19 mouse cellular contexts compared by ENCODE assay signal in the genomic region with DNA sequence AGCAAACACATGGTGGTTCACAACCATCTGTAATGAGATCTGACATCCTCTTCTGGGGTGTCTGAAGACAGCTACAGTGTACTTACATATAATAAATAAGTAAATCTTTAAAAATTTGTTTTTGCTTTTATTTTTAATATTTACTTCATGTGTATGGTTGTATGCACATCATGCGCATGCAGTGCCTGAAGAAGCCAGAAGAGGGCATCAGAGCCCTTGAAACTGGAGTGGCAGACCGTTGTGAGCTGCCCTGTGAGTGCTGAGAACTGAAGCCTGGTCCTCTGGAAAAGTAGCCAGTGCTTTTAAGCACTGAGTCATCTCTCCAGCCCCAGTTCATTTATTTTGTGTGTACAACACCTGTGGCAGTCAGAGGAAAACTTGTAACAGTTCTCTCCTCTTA. TPM values are rescaled to one million over a fixed set of nuclear protein-coding genes. Genes with fewer than 3 reads are reported as not detected.
DNase-seq lines count a peak whose midpoint lies in the region; ATAC-seq and TF ChIP-seq lines count a peak whose summit lies in the region.
"Had no signal": no experiment of that assay in that cellular context is flagged by ENCODE, and none has a peak within 500 bp of the region (broad histone marks: within the 10 kb centered on the region; RNA-seq: fewer than 3 reads in every experiment).

No protein-coding gene starts in this region.

- no peaks in the 10 kb centered on the region for H3K36me3 ChIP-seq in E14TG2a.4 (ENCODE audit: insufficient read depth, low read length)
- no peaks in the 10 kb centered on the region for H3K36me3 ChIP-seq in midbrain, embryonic 11.5 days (ENCODE audit: control insufficient read depth, insufficient read depth, low read length)
- H3K36me3 ChIP-seq: forebrain, embryonic 10.5 days; hindbrain, embryonic 15.5 days; liver, embryonic 15.5 days; midbrain, embryonic 10.5 days; stomach, embryonic 15.5 days had no signal

- 89% methylated on average over 2 of the region's 2 CpGs for WGBS in midbrain, embryonic 11.5 days

- peak; percentile 32; the same call in 1 of the 2 replicates for TF ChIP-seq CTCF in gastrocnemius, adult 2 months (IDR thresholded peaks at IDR 0.05)
- TF ChIP-seq CTCF in left cerebral cortex, adult 2 months (IDR thresholded peaks at IDR 0.05) = peak; percentile 19
- TF ChIP-seq CTCF in E14TG2a.4 (conservative IDR thresholded peaks at IDR 0.05; ENCODE audit: low read length) = peak; percentile 60
- TF ChIP-seq CTCF in brain, embryonic 14.5 days (IDR thresholded peaks at IDR 0.05; ENCODE audit: borderline replicate concordance, extremely low read depth, insufficient read depth, insufficient read length) = peak; percentile 10; the same call in 1 of the 2 replicates

- DNase-seq in gastrocnemius, adult 2 months = no peak
- DNase-seq in gastrocnemius, postnatal 25 days = no peak
- no peak for DNase-seq in left cerebral cortex, adult 2 months (ENCODE audit: extremely low spot score in 1 of 2, low spot score in 2 of 2)
- DNase-seq in left cerebral cortex, postnatal 4 days = no peak
- no peak for DNase-seq in brain, embryonic 14.5 days (ENCODE audit: low read depth)
- DNase-seq in midbrain, embryonic 11.5 days (ENCODE audit: low spot score, missing footprints) = no peak
- no peak for DNase-seq in cerebellum, postnatal 4 days (ENCODE audit: low spot score in 2 of 2)
- DNase-seq: cerebellum, adult 9-11 months; lung, postnatal 10 days; right cerebral cortex, adult 18-20 months; right cerebral cortex, postnatal 4 days had no signal

- no peak overlapping the region for H3K27ac ChIP-seq in gastrocnemius, adult 2 months
- no peak overlapping the region for H3K27ac ChIP-seq in left cerebral cortex, adult 2 months
- no peak overlapping the region for H3K27ac ChIP-seq in midbrain, embryonic 11.5 days (ENCODE audit: low read depth, low read length)
- H3K27ac ChIP-seq: forebrain, embryonic 10.5 days; hindbrain, embryonic 15.5 days; liver, embryonic 15.5 days; midbrain, embryonic 10.5 days; stomach, embryonic 15.5 days had no signal

- no peaks in the 10 kb centered on the region for H3K4me1 ChIP-seq in E14TG2a.4 (replicated peaks; ENCODE audit: low read depth, low read length)
- H3K4me1 ChIP-seq in midbrain, embryonic 11.5 days (ENCODE audit: control insufficient read depth, insufficient read depth, low read length) = no peaks in the 10 kb centered on the region
- H3K4me1 ChIP-seq: hindbrain, embryonic 15.5 days; liver, embryonic 15.5 days had no signal

- H3K4me2 ChIP-seq in midbrain, embryonic 11.5 days = no peak overlapping the region
- H3K4me2 ChIP-seq: hindbrain, embryonic 15.5 days; liver, embryonic 15.5 days; stomach, embryonic 15.5 days had no signal

- H3K4me3 ChIP-seq in gastrocnemius, adult 2 months = no peak overlapping the region
- H3K4me3 ChIP-seq in left cerebral cortex, adult 2 months = no peak overlapping the region
- H3K4me3 ChIP-seq in E14TG2a.4 (replicated peaks; ENCODE audit: low read length) = no peak overlapping the region
- no peak overlapping the region for H3K4me3 ChIP-seq in midbrain, embryonic 11.5 days (ENCODE audit: low read depth, low read length)
- H3K4me3 ChIP-seq: forebrain, embryonic 10.5 days; hindbrain, embryonic 15.5 days; liver, embryonic 15.5 days; midbrain, embryonic 10.5 days; stomach, embryonic 15.5 days had no signal

- intact Hi-C loops in gastrocnemius, adult 2 months (cut with DNase I) = no loop called here
- intact Hi-C loops in left cerebral cortex, adult 2 months (cut with DNase I) = no loop called here
- intact Hi-C loops in left cerebral cortex, postnatal 4 days (cut with DNase I) = no loop called here

- no peaks in the 10 kb centered on the region for H3K27me3 ChIP-seq in E14TG2a.4 (ENCODE audit: insufficient read depth, low read length)
- H3K27me3 ChIP-seq in midbrain, embryonic 11.5 days (ENCODE audit: control insufficient read depth, insufficient read depth, low read length) = no peaks in the 10 kb centered on the region
- H3K27me3 ChIP-seq: hindbrain, embryonic 15.5 days; liver, embryonic 15.5 days; stomach, embryonic 15.5 days had no signal

- peaks cover 4% of the 10 kb centered on the region; the same call in 1 of the 2 replicates for H3K9me3 ChIP-seq in E14TG2a.4 (ENCODE audit: low read length)
- H3K9me3 ChIP-seq in midbrain, embryonic 11.5 days (ENCODE audit: control insufficient read depth, low read length) = no peaks in the 10 kb centered on the region
- H3K9me3 ChIP-seq: hindbrain, embryonic 15.5 days; stomach, embryonic 15.5 days had no signal

- H3K9ac ChIP-seq in midbrain, embryonic 11.5 days (ENCODE audit: low read length) = no peak overlapping the region
- H3K9ac ChIP-seq: forebrain, postnatal 0 days; hindbrain, embryonic 15.5 days; liver, embryonic 15.5 days; stomach, embryonic 15.5 days had no signal

- TF ChIP-seq POLR2A in brain, embryonic 14.5 days (IDR thresholded peaks at IDR 0.05; ENCODE audit: borderline replicate concordance, extremely low read depth, insufficient read depth, insufficient read length, poor library complexity, severe bottlenecking) = no peak

- ATAC-seq in midbrain, embryonic 11.5 days (ENCODE audit: low FRiP score) = no peak
- ATAC-seq: activated CD4-positive, CD25-positive, alpha-beta regulatory T cell, adult 4 months had no signal

RNA-seq across cellular contexts. Expression of a gene that starts 10.7 kb away (rescaled TPM):
- 10 to 100 TPM; 36.6 to 51.9 TPM for total RNA-seq in gastrocnemius, adult 2 months (2021)
- 10 to 100 TPM; 31.6 to 38.9 TPM for total RNA-seq in gastrocnemius, postnatal 25 days (2021)
- 10 to 100 TPM; 40.7 to 42.8 TPM for total RNA-seq in left cerebral cortex, adult 2 months (2021)
- total RNA-seq in left cerebral cortex, postnatal 4 days (2021) = 10 to 100 TPM; 50.3 to 64.9 TPM
- polyA plus RNA-seq in brain, embryonic 14.5 days (2012; rRNA removed) = 37.5 and 45.5 TPM in 2 replicates
- polyA plus RNA-seq in midbrain, embryonic 11.5 days (2014; fragmentation: Nextera tagmentation; extraction: Ambion mirVana) = 27.4 and 29.8 TPM in 2 replicates

Comparison
In these comparisons a context has a peak if more than half of its experiments do, and no peak if none do; other contexts are left out.
1. CTCF ChIP-seq: peak in every context shown above with its lines; median percentile 60 in E14TG2a.4; 32 in gastrocnemius, adult 2 months; 19 in left cerebral cortex, adult 2 months; 10 in brain, embryonic 14.5 days.